Mouse (Mus musculus) ZHBTc4 (cell line): ENCODE measurements around the gene Nit2.
"Not testable (repeated sequence)": the region's sequence is repeated elsewhere in the genome, so short reads cannot be mapped to it uniquely, and the experiment has no call there.

Experiments used
- DNase-seq: peaks from one replicate; pipeline ENCODE4 v3.0.0-alpha.2; 2011; ENCODE audit warnings: low read depth, low spot score

The Nit2 gene

GRCm38 (mm10) chr16:57166611-57167513, at the start of gene Nit2:
Nit2 (minus strand) TSS chr16:57167341.
- DNase-seq, result peak; percentile 93

- DNase-seq, result no peak
Measured at GRCm38 (mm10) chr16:57215957-57216356, 48.8 kb upstream of the Nit2 start.

- DNase-seq, result no peak
Measured at GRCm38 (mm10) chr16:57211037-57211436, 43.9 kb upstream of the Nit2 start.

- DNase-seq, result no peak
Measured at GRCm38 (mm10) chr16:57208342-57208741, 41.2 kb upstream of the Nit2 start.

GRCm38 (mm10) chr16:57197281-57197680, 30.1 kb upstream of the Nit2 start:
- peak; percentile 28 for DNase-seq

GRCm38 (mm10) chr16:57196590-57196989, 29.4 kb upstream of the Nit2 start:
- DNase-seq, result no peak

- no peak for DNase-seq
Measured at GRCm38 (mm10) chr16:57191214-57191613, 24.1 kb upstream of the Nit2 start.

GRCm38 (mm10) chr16:57190390-57190789, 23.2 kb upstream of the Nit2 start:
- DNase-seq, result no peak

GRCm38 (mm10) chr16:57189493-57189892, 22.4 kb upstream of the Nit2 start:
- DNase-seq, result no peak

GRCm38 (mm10) chr16:57186618-57187017, 19.5 kb upstream of the Nit2 start:
- DNase-seq, result no peak

GRCm38 (mm10) chr16:57182037-57182436, 14.9 kb upstream of the Nit2 start:
- DNase-seq, result no peak

GRCm38 (mm10) chr16:57181180-57181579, 14.0 kb upstream of the Nit2 start:
- DNase-seq, result peak; percentile 60

GRCm38 (mm10) chr16:57177664-57178063, 10.5 kb upstream of the Nit2 start:
- no peak for DNase-seq

- peak; percentile 68 for DNase-seq
Measured at GRCm38 (mm10) chr16:57177254-57177653, 10.1 kb upstream of the Nit2 start.

GRCm38 (mm10) chr16:57176276-57176675, 9.1 kb upstream of the Nit2 start:
- no peak for DNase-seq

- no peak for DNase-seq
Measured at GRCm38 (mm10) chr16:57175751-57176150, 8.6 kb upstream of the Nit2 start.

- not testable (repeated sequence) for DNase-seq
Measured at GRCm38 (mm10) chr16:57174480-57174879, 7.3 kb upstream of the Nit2 start.

- no peak for DNase-seq
Measured at GRCm38 (mm10) chr16:57171570-57171969, 4.4 kb upstream of the Nit2 start.

- no peak for DNase-seq
Measured at GRCm38 (mm10) chr16:57171161-57171560, 4.0 kb upstream of the Nit2 start.

- DNase-seq, result no peak
Measured at GRCm38 (mm10) chr16:57168236-57168635, 1.1 kb upstream of the Nit2 start.

- no peak for DNase-seq
Measured at GRCm38 (mm10) chr16:57167514-57167912, 372 bp upstream of the Nit2 start.

GRCm38 (mm10) chr16:57166086-57166485, 1.1 kb downstream of the Nit2 start:
- no peak for DNase-seq

GRCm38 (mm10) chr16:57165157-57165556, 2.0 kb downstream of the Nit2 start:
- no peak for DNase-seq
